Mouse (Mus musculus) thymus, adult 2 months (tissue): Measurements from ENCODE around the gene Cntnap3.
"Not testable (repeated sequence)": the region's sequence is repeated elsewhere in the genome, so short reads cannot be mapped to it uniquely, and the experiment has no call there.

Experiments
- CTCF ChIP-seq: fragments of 200-500 bp; IDR thresholded peaks from 2 replicates; pipeline ENCODE4 v1.5.1; 2012; ENCODE audit warnings: mild to moderate bottlenecking, control low read depth, low read length, moderate library complexity, borderline replicate concordance; ENCODE audit not compliant: control insufficient read depth, poor library complexity, insufficient read depth; ENCODE audit errors: extremely low read depth
- POLR2A ChIP-seq: fragments of 200-500 bp; IDR thresholded peaks from 2 replicates; pipeline ENCODE4 v1.6.1; 2012; ENCODE audit warnings: mild to moderate bottlenecking, low read length, control low read depth, moderate library complexity; ENCODE audit not compliant: control insufficient read depth, poor library complexity, insufficient read depth; ENCODE audit errors: extremely low read depth

- TF ChIP-seq CTCF, POLR2A: not testable (repeated sequence)
Measured at GRCm38 (mm10) chr13:64824856-64825255, 78.9 kb downstream of the Cntnap3 start.
